Comparison of ENCODE assay signal across 8 mouse cellular contexts in the genomic region with DNA sequence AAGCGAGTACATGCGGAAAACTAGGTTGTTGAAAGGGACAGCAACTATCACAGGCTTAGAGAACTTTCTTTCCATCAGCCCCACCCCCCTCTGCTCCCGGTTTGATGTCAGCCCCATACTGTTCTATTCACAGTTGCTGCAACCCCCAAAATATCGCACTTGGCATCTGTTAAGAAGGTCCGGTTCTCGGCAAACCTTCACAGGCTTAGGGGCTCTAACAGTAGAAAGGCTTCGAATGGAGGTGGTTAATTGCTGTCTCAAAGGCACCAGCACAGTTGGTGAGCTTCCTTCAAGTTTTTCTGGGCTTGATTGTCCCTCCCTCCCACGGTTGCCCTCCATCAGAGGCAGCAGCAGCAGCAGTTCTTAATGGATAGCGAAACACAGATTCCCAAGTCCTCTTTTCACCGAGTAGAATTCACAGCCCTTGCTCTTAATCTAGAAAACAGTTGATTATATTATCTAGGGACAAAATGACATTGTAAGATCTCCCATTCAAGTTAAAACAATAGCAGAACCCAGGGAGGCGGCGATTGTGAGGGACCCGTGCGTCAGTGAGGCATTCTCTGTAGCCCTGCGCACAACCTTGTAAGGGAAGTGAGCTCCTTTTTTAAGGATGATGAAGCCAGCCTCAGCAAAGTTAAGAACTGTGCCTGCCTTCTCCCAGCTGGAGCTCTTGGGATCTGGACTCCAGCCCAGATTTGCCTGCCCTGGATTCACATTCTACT.
DNase-seq lines count a peak whose midpoint lies in the region; ATAC-seq lines count a peak whose summit lies in the region.

No protein-coding gene starts in this region.

- WGBS in forebrain, embryonic 13.5 days: under 1% methylated on average over 15 of the region's 15 CpGs
- under 1% methylated on average over 15 of the region's 15 CpGs for WGBS in hindbrain, embryonic 10.5 days
- WGBS in lung, embryonic 15.5 days: 7% methylated on average over 15 of the region's 15 CpGs

- peak; percentile 83 for ATAC-seq in forebrain, embryonic 13.5 days
- peak; percentile 55; the same call in 1 of the 2 replicates for ATAC-seq in lung, embryonic 15.5 days (ENCODE audit: borderline replicate concordance, extremely low read depth, low FRiP score, low TSS enrichment)

- H3K27ac ChIP-seq in forebrain, embryonic 13.5 days: peak overlapping the region; percentile 80
- H3K27ac ChIP-seq in hindbrain, embryonic 10.5 days: peak overlapping the region; percentile 42
- peak overlapping the region; percentile 25 for H3K27ac ChIP-seq in lung, embryonic 15.5 days

- H3K36me3 ChIP-seq in forebrain, embryonic 13.5 days (ENCODE audit: poor library complexity, severe bottlenecking): no peaks in the 10 kb centered on the region
- no peaks in the 10 kb centered on the region for H3K36me3 ChIP-seq in hindbrain, embryonic 10.5 days
- H3K36me3 ChIP-seq in lung, embryonic 15.5 days: no peaks in the 10 kb centered on the region

- H3K9me3 ChIP-seq in forebrain, embryonic 13.5 days (replicated peaks): no peaks in the 10 kb centered on the region
- H3K9me3 ChIP-seq in hindbrain, embryonic 10.5 days: no peaks in the 10 kb centered on the region
- H3K9me3 ChIP-seq in lung, embryonic 15.5 days: no peaks in the 10 kb centered on the region

- 0 out of 2 replicates have a peak overlapping the region, but pooled peaks have one; percentile 35 for H3K9ac ChIP-seq in forebrain, embryonic 13.5 days
- no peak overlapping the region for H3K9ac ChIP-seq in lung, embryonic 15.5 days

- no peaks in the 10 kb centered on the region for H3K27me3 ChIP-seq in forebrain, embryonic 13.5 days
- peaks cover 13% of the 10 kb centered on the region; the same call in 1 of the 2 replicates for H3K27me3 ChIP-seq in hindbrain, embryonic 10.5 days (ENCODE audit: insufficient read depth, poor library complexity, severe bottlenecking)
- H3K27me3 ChIP-seq in lung, embryonic 15.5 days: no peaks in the 10 kb centered on the region

- peak overlapping the region; percentile 53 for H3K4me2 ChIP-seq in forebrain, embryonic 13.5 days
- H3K4me2 ChIP-seq in lung, embryonic 15.5 days: peak overlapping the region; percentile 51

- H3K4me3 ChIP-seq in forebrain, embryonic 13.5 days: peak overlapping the region; percentile 5
- H3K4me3 ChIP-seq in hindbrain, embryonic 10.5 days: peak overlapping the region; percentile 39
- H3K4me3 ChIP-seq in lung, embryonic 15.5 days: peak overlapping the region; percentile 11; the same call in 1 of the 2 replicates

- H3K4me1 ChIP-seq in forebrain, embryonic 13.5 days: peaks cover 34% of the 10 kb centered on the region
- peaks cover 50% of the 10 kb centered on the region for H3K4me1 ChIP-seq in hindbrain, embryonic 10.5 days (replicated peaks)
- peaks cover 33% of the 10 kb centered on the region for H3K4me1 ChIP-seq in lung, embryonic 15.5 days

- peak; percentile 32 for DNase-seq in urinary bladder, postnatal 14 days (ENCODE audit: low spot score)
- DNase-seq in urinary bladder, postnatal 10 days (ENCODE audit: low spot score): no peak
- peak; percentile 37 for DNase-seq in hindbrain, embryonic 10.5 days (ENCODE audit: low spot score)
- DNase-seq in layer of hippocampus, adult 9-10 months (ENCODE audit: low spot score): peak; percentile 38
- DNase-seq in right cerebral cortex, postnatal 10 days (ENCODE audit: low spot score in 2 of 2): peak; percentile 85 to 87
- DNase-seq in urinary bladder, postnatal 25 days (ENCODE audit: low spot score): no peak

Comparison
In these comparisons a context has a peak if more than half of its experiments do, and no peak if none do; other contexts are left out.
1. DNase-seq: peak in urinary bladder, postnatal 14 days (single experiment), hindbrain, embryonic 10.5 days (single experiment), layer of hippocampus, adult 9-10 months (single experiment) and right cerebral cortex, postnatal 10 days (2 of 2); none in urinary bladder, postnatal 10 days (single experiment) and urinary bladder, postnatal 25 days (single experiment).
2. H3K27ac ChIP-seq: peak in every context shown above with its lines; median percentile 80 in forebrain, embryonic 13.5 days; 42 in hindbrain, embryonic 10.5 days; 25 in lung, embryonic 15.5 days.
3. Peak in every context shown above with its lines, with median percentiles within 50 percentile points of each other: H3K4me3 ChIP-seq.